Mouse (Mus musculus) erythroblast, embryonic 14.5 days (primary cell): ENCODE results near the gene Higd1b.

Experiments
- GATA1 ChIP-seq: IDR thresholded peaks from 2 replicates; pipeline ENCODE4 v1.6.1; 2012; ENCODE audit warnings: low read length, inconsistent platforms, mixed read lengths
- TAL1 ChIP-seq: IDR thresholded peaks from 3 replicates; pipeline ENCODE4 v1.6.1; 2012; ENCODE audit warnings: low read length, inconsistent platforms, mixed read lengths

DNA sequence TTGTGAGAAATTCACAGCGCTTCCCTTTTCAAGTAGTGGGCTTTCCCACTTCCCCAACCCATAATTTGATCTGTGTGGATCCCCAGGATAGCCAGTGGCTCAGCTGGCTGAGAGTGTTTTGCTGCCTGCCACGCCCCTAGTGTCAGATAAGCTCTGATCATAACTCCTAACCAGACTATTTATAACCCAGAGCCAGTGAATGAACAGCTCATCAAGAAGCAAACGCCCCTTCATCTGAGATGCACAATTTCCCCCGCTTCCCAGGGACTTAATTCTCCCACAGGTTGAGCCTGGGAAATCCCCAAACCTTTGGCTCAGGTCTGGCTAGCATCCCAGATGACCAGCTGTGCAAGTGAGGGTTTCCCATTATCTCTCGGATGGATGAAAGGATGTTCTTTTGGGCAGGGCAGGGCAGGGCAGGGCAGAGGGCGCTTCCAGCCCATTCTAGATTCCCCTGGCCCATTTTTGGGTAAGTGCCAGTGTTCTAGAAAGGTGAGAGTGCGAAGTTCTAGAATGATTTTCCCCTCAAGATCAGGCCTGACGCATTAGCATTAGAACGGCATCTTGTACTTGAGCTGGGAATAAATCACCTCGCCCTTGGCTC is 49.1 kb downstream of the Higd1b start, which contains the start of gene Fam187a:
- TF ChIP-seq GATA1: no peak
- no peak for TF ChIP-seq TAL1
